Mouse (Mus musculus) forebrain, embryonic 12.5 days (tissue): Measurements from ENCODE around the gene Ipo9. TPM values are rescaled to one million over a fixed set of nuclear protein-coding genes. Genes with fewer than 3 reads are reported as not detected.

ENCODE experiments used
- ATAC-seq: fragments of 200-750 bp; cut with Nextera tagmentation; 2 replicates; pipeline ENCODE4 v1.8.0; 2017; ENCODE audit warnings: moderate TSS enrichment; ENCODE audit not compliant: low FRiP score
- H3K27ac ChIP-seq: fragments of 300-500 bp; sonication (generic); 2 replicates; pipeline ENCODE4 v1.5.1; 2016; ENCODE audit warnings: mild to moderate bottlenecking
- H3K27me3 ChIP-seq: fragments of 300-500 bp; sonication (generic); 2 replicates; pipeline ENCODE4 v1.6.1; 2016; ENCODE audit warnings: mild to moderate bottlenecking
- H3K36me3 ChIP-seq: fragments of 300-500 bp; sonication (generic); replicated peaks from 2 replicates; pipeline ENCODE4 v1.6.1; 2016; ENCODE audit warnings: mild to moderate bottlenecking
- H3K4me1 ChIP-seq: fragments of 300-500 bp; sonication (generic); 2 replicates; pipeline ENCODE4 v1.6.1; 2016
- H3K4me2 ChIP-seq: fragments of 300-500 bp; sonication (generic); 2 replicates; pipeline ENCODE4 v1.6.1; 2016; ENCODE audit warnings: mild to moderate bottlenecking, moderate library complexity
- H3K4me3 ChIP-seq: fragments of 300-500 bp; sonication (generic); replicated peaks from 2 replicates; pipeline ENCODE4 v1.5.1; 2016; ENCODE audit warnings: mild to moderate bottlenecking
- H3K9ac ChIP-seq: fragments of 300-500 bp; sonication (generic); 2 replicates; pipeline ENCODE4 v1.6.1; 2016; ENCODE audit warnings: mild to moderate bottlenecking
- H3K9me3 ChIP-seq: fragments of 300-500 bp; sonication (generic); 2 replicates; pipeline ENCODE4 v1.6.1; 2016
- whole genome bisulfite sequencing: fragments of 180-500 bp; shearing (Covaris S2); methylation state at CpG from one replicate; pipeline ENCODE4 v1.1.7; 2016; 5-methylcytosine and 5-hydroxymethylcytosine counted together
- polyA plus RNA-seq: library from polyadenylated mRNA; unstranded; fragments of >200 nt; fragmentation: Nextera tagmentation; extraction: Ambion mirVana; gene quantifications from 2 replicates; pipeline ENCODE4 v1.2.1, GENCODE M21; 2016

The Ipo9 gene
- polyA plus RNA-seq, 1 experiment from 2014 or later = 198 TPM

GRCm38 (mm10) chr1:135460521-135460920, 30.2 kb upstream of the Ipo9 start:
- Histone ChIP-seq H3K27me3 (no peaks in the 10 kb centered on the region), H3K4me3 (no peak overlapping the region), H3K27ac (no peak overlapping the region), H3K9ac (no peak overlapping the region), H3K36me3 (peaks cover 69% of the 10 kb centered on the region), H3K4me1 (no peaks in the 10 kb centered on the region), H3K4me2 (no peak overlapping the region), H3K9me3 (no peaks in the 10 kb centered on the region)
- 95% methylated on average over 16 of the region's 16 CpGs for WGBS
- no peak for ATAC-seq

- no peaks in the 10 kb centered on the region for H3K4me1 ChIP-seq
- no peak overlapping the region for H3K27ac ChIP-seq
- 88% methylated on average over 5 of the region's 5 CpGs for WGBS
- H3K9ac ChIP-seq = no peak overlapping the region
- H3K27me3 ChIP-seq = no peaks in the 10 kb centered on the region
- no peak overlapping the region for H3K4me2 ChIP-seq
- H3K36me3 ChIP-seq = peaks cover 67% of the 10 kb centered on the region
- no peak for ATAC-seq
- H3K4me3 ChIP-seq = no peak overlapping the region
- H3K9me3 ChIP-seq = no peaks in the 10 kb centered on the region
Observed at GRCm38 (mm10) chr1:135457860-135458259, 27.6 kb upstream of the Ipo9 start.

GRCm38 (mm10) chr1:135452259-135452658, 22.0 kb upstream of the Ipo9 start:
- Histone ChIP-seq H3K27me3 (no peaks in the 10 kb centered on the region), H3K4me2 (no peak overlapping the region), H3K36me3 (peaks cover 77% of the 10 kb centered on the region), H3K4me3 (no peak overlapping the region), H3K27ac (no peak overlapping the region), H3K4me1 (no peaks in the 10 kb centered on the region), H3K9me3 (no peaks in the 10 kb centered on the region), H3K9ac (no peak overlapping the region)
- WGBS = 85% methylated on average over 10 of the region's 10 CpGs
- no peak for ATAC-seq

GRCm38 (mm10) chr1:135451419-135451818, 21.1 kb upstream of the Ipo9 start:
- no peak for ATAC-seq
- Histone ChIP-seq H3K4me1 (no peaks in the 10 kb centered on the region), H3K27me3 (no peaks in the 10 kb centered on the region), H3K27ac (no peak overlapping the region), H3K4me3 (no peak overlapping the region), H3K4me2 (no peak overlapping the region), H3K36me3 (peaks cover 69% of the 10 kb centered on the region), H3K9me3 (no peaks in the 10 kb centered on the region), H3K9ac (no peak overlapping the region)
- WGBS = 90% methylated on average over 2 of the region's 2 CpGs

- peaks cover 63% of the 10 kb centered on the region for H3K36me3 ChIP-seq
- 93% methylated on average over 8 of the region's 8 CpGs for WGBS
Observed at GRCm38 (mm10) chr1:135449876-135450275, 19.6 kb upstream of the Ipo9 start.

GRCm38 (mm10) chr1:135448940-135449339, 18.6 kb upstream of the Ipo9 start:
- Histone ChIP-seq H3K36me3 (peaks cover 53% of the 10 kb centered on the region), H3K27ac (no peak overlapping the region), H3K4me3 (no peak overlapping the region), H3K27me3 (no peaks in the 10 kb centered on the region), H3K9ac (no peak overlapping the region), H3K4me2 (no peak overlapping the region), H3K4me1 (no peaks in the 10 kb centered on the region), H3K9me3 (no peaks in the 10 kb centered on the region)
- WGBS = 97% methylated on average over 5 of the region's 5 CpGs
- no peak for ATAC-seq

More at GRCm38 (mm10) chr1:135449876-135450275, 19.6 kb upstream of the Ipo9 start:
- H3K4me1 ChIP-seq = no peaks in the 10 kb centered on the region
- no peak for ATAC-seq
- no peaks in the 10 kb centered on the region for H3K27me3 ChIP-seq
- H3K4me2 ChIP-seq = no peak overlapping the region
- no peak overlapping the region for H3K4me3 ChIP-seq
- no peak overlapping the region for H3K9ac ChIP-seq
- H3K9me3 ChIP-seq = no peaks in the 10 kb centered on the region
- no peak overlapping the region for H3K27ac ChIP-seq

GRCm38 (mm10) chr1:135443506-135443905, 13.2 kb upstream of the Ipo9 start:
- Histone ChIP-seq H3K36me3 (peaks cover 59% of the 10 kb centered on the region), H3K4me1 (no peaks in the 10 kb centered on the region), H3K4me3 (no peak overlapping the region), H3K9ac (no peak overlapping the region), H3K4me2 (no peak overlapping the region), H3K27me3 (no peaks in the 10 kb centered on the region), H3K27ac (no peak overlapping the region), H3K9me3 (no peaks in the 10 kb centered on the region)
- 88% methylated on average over 12 of the region's 12 CpGs for WGBS
- no peak for ATAC-seq

- WGBS = 92% methylated on average over 3 of the region's 3 CpGs
Observed at GRCm38 (mm10) chr1:135441861-135442260, 11.6 kb upstream of the Ipo9 start.

GRCm38 (mm10) chr1:135440986-135441385, 10.7 kb upstream of the Ipo9 start:
- no peaks in the 10 kb centered on the region for H3K9me3 ChIP-seq
- ATAC-seq = no peak
- no peaks in the 10 kb centered on the region for H3K4me1 ChIP-seq
- H3K4me2 ChIP-seq = no peak overlapping the region
- H3K4me3 ChIP-seq = no peak overlapping the region
- peaks cover 65% of the 10 kb centered on the region for H3K36me3 ChIP-seq
- H3K27me3 ChIP-seq = no peaks in the 10 kb centered on the region
- H3K9ac ChIP-seq = no peak overlapping the region
- 93% methylated on average over 6 of the region's 6 CpGs for WGBS
- no peak overlapping the region for H3K27ac ChIP-seq

More at GRCm38 (mm10) chr1:135441861-135442260, 11.6 kb upstream of the Ipo9 start:
- H3K27ac ChIP-seq = no peak overlapping the region
- no peaks in the 10 kb centered on the region for H3K4me1 ChIP-seq
- H3K4me2 ChIP-seq = no peak overlapping the region
- H3K36me3 ChIP-seq = peaks cover 66% of the 10 kb centered on the region
- no peaks in the 10 kb centered on the region for H3K9me3 ChIP-seq
- no peaks in the 10 kb centered on the region for H3K27me3 ChIP-seq
- no peak overlapping the region for H3K4me3 ChIP-seq
- ATAC-seq = no peak
- H3K9ac ChIP-seq = no peak overlapping the region

- Histone ChIP-seq H3K27me3 (no peaks in the 10 kb centered on the region), H3K9ac (no peak overlapping the region), H3K36me3 (peaks cover 62% of the 10 kb centered on the region), H3K4me2 (no peak overlapping the region), H3K4me3 (no peak overlapping the region), H3K27ac (no peak overlapping the region), H3K4me1 (no peaks in the 10 kb centered on the region), H3K9me3 (no peaks in the 10 kb centered on the region)
- no peak for ATAC-seq
- WGBS = 93% methylated on average over 6 of the region's 6 CpGs
Observed at GRCm38 (mm10) chr1:135438801-135439200, 8.5 kb upstream of the Ipo9 start.

GRCm38 (mm10) chr1:135435823-135436222, 5.5 kb upstream of the Ipo9 start:
- H3K4me2 ChIP-seq = no peak overlapping the region
- H3K27me3 ChIP-seq = no peaks in the 10 kb centered on the region
- H3K36me3 ChIP-seq = peaks cover 33% of the 10 kb centered on the region
- 41% methylated on average over 2 of the region's 2 CpGs for WGBS
- no peak overlapping the region for H3K27ac ChIP-seq
- no peak overlapping the region for H3K4me3 ChIP-seq
- peaks cover 10% of the 10 kb centered on the region for H3K4me1 ChIP-seq
- H3K9me3 ChIP-seq = no peaks in the 10 kb centered on the region
- no peak for ATAC-seq
- no peak overlapping the region for H3K9ac ChIP-seq

- Histone ChIP-seq H3K36me3 (peaks cover 14% of the 10 kb centered on the region; the same call in 1 of the 2 replicates), H3K27ac (peak overlapping the region; percentile 89), H3K4me1 (peaks cover 28% of the 10 kb centered on the region), H3K27me3 (no peaks in the 10 kb centered on the region), H3K9me3 (no peaks in the 10 kb centered on the region), H3K4me2 (peak overlapping the region; percentile 68), H3K4me3 (peak overlapping the region; percentile 91), H3K9ac (peak overlapping the region; percentile 91)
- 2% methylated on average over 14 of the region's 14 CpGs for WGBS
- peak; percentile 81 for ATAC-seq
Observed at GRCm38 (mm10) chr1:135430669-135431017, 344 bp upstream of the Ipo9 start.

GRCm38 (mm10) chr1:135427390-135427789, 2.9 kb downstream of the Ipo9 start:
- Histone ChIP-seq H3K4me3 (no peak overlapping the region), H3K4me1 (peaks cover 26% of the 10 kb centered on the region), H3K27ac (no peak overlapping the region), H3K9me3 (no peaks in the 10 kb centered on the region), H3K36me3 (peaks cover 46% of the 10 kb centered on the region), H3K27me3 (no peaks in the 10 kb centered on the region), H3K4me2 (peak overlapping the region; percentile 68; the same call in 1 of the 2 replicates), H3K9ac (no peak overlapping the region)
- WGBS = 90% methylated on average over 6 of the region's 6 CpGs
- ATAC-seq = no peak
